Mouse (Mus musculus): ENCODE data around the gene Ism2. TPM values are rescaled to one million over a fixed set of nuclear protein-coding genes. Genes with fewer than 3 reads are reported as not detected.
A peak's percentile ranks its signal among the peaks of the same experiment; 100 is the strongest.

The Ism2 gene
- polyA plus RNA-seq, 1 experiment from 2014 or later, result 0.39 TPM

DNA sequence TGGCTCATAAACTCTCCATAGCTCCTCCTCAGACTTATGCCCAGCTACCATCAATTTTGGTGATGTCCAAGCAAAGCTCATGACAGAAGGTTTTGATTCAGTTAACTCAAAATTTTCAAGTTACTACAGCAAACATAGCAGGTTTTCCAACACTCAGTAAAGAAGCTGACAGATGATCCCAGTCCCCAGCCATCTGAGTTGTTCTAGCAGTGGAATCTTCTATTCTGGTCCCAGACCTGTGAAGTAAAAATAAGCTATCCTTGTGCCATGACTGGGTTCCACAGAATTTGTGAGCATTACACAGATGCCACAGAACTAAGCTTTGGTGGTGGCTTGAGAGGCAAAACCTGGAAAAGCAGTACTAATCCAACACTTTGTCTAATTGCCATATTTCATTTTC is 34.3 kb upstream of the Ism2 start:
- H3K36me3 ChIP-seq (ENCODE audit: insufficient read depth, low read length), result 0 out of 2 replicates have a peak, but pooled peaks cover 3% of the 10 kb centered on the region
- ATAC-seq (replicated peaks; ENCODE audit: low FRiP score, low read depth), result no peak
- H3K9ac ChIP-seq (ENCODE audit: low read depth, low read length), result no peak overlapping the region

DNA sequence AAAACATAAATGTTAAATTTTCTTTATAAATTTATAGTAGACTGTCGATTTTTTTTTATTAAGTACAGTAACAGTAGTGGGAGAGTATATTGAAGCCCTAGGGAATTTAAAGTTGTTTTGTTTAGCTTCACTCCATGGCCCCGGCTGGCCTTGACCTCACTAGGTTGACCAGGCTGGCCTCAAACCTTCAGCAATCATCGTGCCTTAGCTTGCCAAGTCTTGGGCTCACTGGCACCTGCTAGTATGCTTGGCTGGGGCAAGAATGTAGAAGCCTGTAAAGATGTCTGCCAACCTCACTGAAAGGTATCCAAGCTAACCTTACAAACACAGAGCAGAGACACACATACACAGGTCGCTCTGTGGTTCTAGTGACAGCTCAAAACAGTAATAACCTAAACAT is 33.0 kb upstream of the Ism2 start:
- no peak overlapping the region for H3K9ac ChIP-seq (ENCODE audit: low read depth, low read length)
- H3K4me1 ChIP-seq (replicated peaks; ENCODE audit: insufficient read depth, low read length), result no peaks in the 10 kb centered on the region
- no peaks in the 10 kb centered on the region for H3K9me3 ChIP-seq (replicated peaks; ENCODE audit: low read length)
- no peak overlapping the region for H3K4me3 ChIP-seq (replicated peaks; ENCODE audit: low read depth, low read length)
- 64% methylated on average over 4 of the region's 4 CpGs for WGBS
- H3K36me3 ChIP-seq (ENCODE audit: insufficient read depth, low read length), result no peaks in the 10 kb centered on the region
- no peak overlapping the region for H3K4me2 ChIP-seq (ENCODE audit: low read length)
- DNase-seq (ENCODE audit: low spot score), result no peak
- TF ChIP-seq CTCF (IDR thresholded peaks at IDR 0.05; ENCODE audit: low read depth), result no peak
- H3K27me3 ChIP-seq (ENCODE audit: insufficient read depth, low read length), result no peaks in the 10 kb centered on the region
- H3K27ac ChIP-seq, result no peak overlapping the region
- no peak for ATAC-seq (replicated peaks; ENCODE audit: low FRiP score, low read depth)

More for the DNA sequence above, 34.3 kb upstream of the Ism2 start:
- Histone ChIP-seq H3K4me1 (replicated peaks; ENCODE audit: insufficient read depth, low read length) (no peaks in the 10 kb centered on the region), H3K27me3 (ENCODE audit: insufficient read depth, low read length) (no peaks in the 10 kb centered on the region), H3K4me3 (replicated peaks; ENCODE audit: low read depth, low read length) (no peak overlapping the region), H3K9me3 (replicated peaks; ENCODE audit: low read length) (no peaks in the 10 kb centered on the region), H3K4me2 (ENCODE audit: low read length) (no peak overlapping the region), H3K27ac (no peak overlapping the region)
- no peak for DNase-seq (ENCODE audit: low spot score)
- no peak for TF ChIP-seq CTCF (IDR thresholded peaks at IDR 0.05; ENCODE audit: low read depth)

DNA sequence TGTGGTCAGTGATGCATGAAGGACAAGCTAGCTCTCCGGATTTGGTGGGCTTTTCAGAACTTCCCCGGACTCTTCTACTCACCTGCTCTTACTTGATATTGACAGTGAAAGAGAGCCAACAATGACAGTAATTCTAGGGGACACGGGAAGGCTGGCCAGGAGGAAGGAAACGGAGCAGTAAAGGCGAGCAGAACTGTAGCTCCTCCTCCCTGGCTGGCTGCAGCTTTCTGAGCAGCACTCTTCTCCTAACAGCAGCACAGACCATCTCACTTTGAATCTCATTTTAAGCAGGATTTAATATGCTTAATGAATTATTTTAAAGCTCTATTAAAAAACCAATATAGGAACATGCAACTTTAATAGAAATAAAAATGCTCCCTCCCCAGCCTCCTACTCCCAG is 32.4 kb upstream of the Ism2 start:
- H3K9me3 ChIP-seq (replicated peaks; ENCODE audit: low read length), result no peaks in the 10 kb centered on the region
- no peak overlapping the region for H3K27ac ChIP-seq
- H3K9ac ChIP-seq (ENCODE audit: low read depth, low read length), result no peak overlapping the region
- H3K4me2 ChIP-seq (ENCODE audit: low read length), result no peak overlapping the region
- H3K27me3 ChIP-seq (ENCODE audit: insufficient read depth, low read length), result no peaks in the 10 kb centered on the region
- WGBS, result 33% methylated on average over 5 of the region's 5 CpGs
- H3K4me3 ChIP-seq (replicated peaks; ENCODE audit: low read depth, low read length), result no peak overlapping the region
- H3K36me3 ChIP-seq (ENCODE audit: insufficient read depth, low read length), result no peaks in the 10 kb centered on the region
- no peaks in the 10 kb centered on the region for H3K4me1 ChIP-seq (replicated peaks; ENCODE audit: insufficient read depth, low read length)
- no peak for ATAC-seq (replicated peaks; ENCODE audit: low FRiP score, low read depth)
- no peak for DNase-seq (ENCODE audit: low spot score)
- no peak for TF ChIP-seq CTCF (IDR thresholded peaks at IDR 0.05; ENCODE audit: low read depth)

DNA sequence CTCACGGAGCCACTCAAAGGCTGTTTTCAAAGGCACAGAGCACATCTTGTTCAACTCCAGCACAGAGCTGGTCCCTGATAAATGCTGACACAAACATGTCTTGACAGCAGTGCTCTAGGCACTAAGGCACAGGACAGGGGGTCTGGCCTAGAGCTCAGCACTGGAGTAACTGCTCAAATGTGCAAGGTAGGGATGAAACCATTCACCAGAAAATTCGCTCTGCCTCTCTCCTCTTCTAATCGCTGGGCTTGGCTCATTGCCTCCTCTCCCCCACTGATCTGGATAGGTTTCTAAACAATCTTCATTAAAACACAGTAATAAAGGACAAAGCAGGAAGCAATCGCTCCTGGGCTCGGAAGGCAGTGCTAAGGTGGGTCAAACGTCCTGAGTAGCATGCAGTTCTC is 31.6 kb upstream of the Ism2 start:
- no peaks in the 10 kb centered on the region for H3K4me1 ChIP-seq (replicated peaks; ENCODE audit: insufficient read depth, low read length)
- 25% methylated on average over 6 of the region's 6 CpGs for WGBS
- H3K4me3 ChIP-seq (replicated peaks; ENCODE audit: low read depth, low read length), result no peak overlapping the region
- H3K36me3 ChIP-seq (ENCODE audit: insufficient read depth, low read length), result no peaks in the 10 kb centered on the region
- H3K27ac ChIP-seq, result peak overlapping the region; percentile 42; the same call in 1 of the 2 replicates
- no peak for ATAC-seq (replicated peaks; ENCODE audit: low FRiP score, low read depth)
- no peak for DNase-seq (ENCODE audit: low spot score)
- no peaks in the 10 kb centered on the region for H3K27me3 ChIP-seq (ENCODE audit: insufficient read depth, low read length)
- H3K9ac ChIP-seq (ENCODE audit: low read depth, low read length), result no peak overlapping the region
- no peak for TF ChIP-seq CTCF (IDR thresholded peaks at IDR 0.05; ENCODE audit: low read depth)
- no peak overlapping the region for H3K4me2 ChIP-seq (ENCODE audit: low read length)
- H3K9me3 ChIP-seq (replicated peaks; ENCODE audit: low read length), result no peaks in the 10 kb centered on the region

DNA sequence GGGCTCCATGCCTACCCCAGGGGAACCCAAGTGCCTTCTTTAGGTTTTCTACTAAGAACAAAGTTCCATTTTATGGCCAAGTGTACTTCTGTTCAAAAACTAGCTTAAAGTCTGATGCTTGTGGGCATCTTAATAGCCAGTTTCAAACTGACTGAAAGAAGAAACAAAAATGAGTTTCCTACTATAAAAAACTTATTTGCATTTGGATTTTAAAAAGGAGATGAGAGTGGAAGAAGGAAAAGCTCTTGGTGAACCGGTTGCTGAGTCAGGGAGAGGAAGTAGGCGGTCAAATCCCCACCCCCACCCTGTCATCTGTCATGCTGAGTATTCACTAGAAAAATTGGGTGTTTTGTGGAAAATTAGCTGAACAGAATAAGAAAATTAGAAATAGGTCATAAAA is 30.7 kb upstream of the Ism2 start:
- Histone ChIP-seq H3K9ac (ENCODE audit: low read depth, low read length) (no peak overlapping the region), H3K4me3 (replicated peaks; ENCODE audit: low read depth, low read length) (no peak overlapping the region), H3K27ac (0 out of 2 replicates have a peak overlapping the region, but pooled peaks have one; percentile 42), H3K4me1 (replicated peaks; ENCODE audit: insufficient read depth, low read length) (no peaks in the 10 kb centered on the region), H3K36me3 (ENCODE audit: insufficient read depth, low read length) (no peaks in the 10 kb centered on the region), H3K27me3 (ENCODE audit: insufficient read depth, low read length) (no peaks in the 10 kb centered on the region), H3K4me2 (ENCODE audit: low read length) (no peak overlapping the region), H3K9me3 (replicated peaks; ENCODE audit: low read length) (no peaks in the 10 kb centered on the region)
- 58% methylated on average over 2 of the region's 2 CpGs for WGBS
- TF ChIP-seq CTCF (IDR thresholded peaks at IDR 0.05; ENCODE audit: low read depth), result no peak
- ATAC-seq (replicated peaks; ENCODE audit: low FRiP score, low read depth), result no peak
- no peak for DNase-seq (ENCODE audit: low spot score)

DNA sequence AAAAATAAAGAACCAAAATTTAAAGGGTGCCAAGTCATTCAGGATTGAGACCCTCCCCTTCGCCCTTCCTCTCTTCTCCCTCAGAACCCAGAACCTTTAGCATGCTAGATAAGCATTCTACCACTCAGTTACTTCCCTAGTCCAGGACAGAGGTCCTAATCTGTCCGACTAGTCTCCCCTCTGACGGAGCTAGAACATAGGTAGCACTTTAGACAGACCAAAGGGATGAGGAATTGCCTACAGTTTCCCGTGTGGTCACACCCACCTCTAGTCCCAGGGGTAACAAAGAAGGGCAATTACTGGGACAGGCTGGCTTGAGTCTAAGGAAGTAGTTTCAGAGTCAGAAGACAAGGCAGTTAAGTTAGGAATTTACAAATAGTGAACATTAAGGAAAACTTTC is 28.5 kb upstream of the Ism2 start:
- no peak for ATAC-seq (replicated peaks; ENCODE audit: low FRiP score, low read depth)
- H3K36me3 ChIP-seq (ENCODE audit: insufficient read depth, low read length), result peaks cover 8% of the 10 kb centered on the region; the same call in 1 of the 2 replicates
- no peak for DNase-seq (ENCODE audit: low spot score)
- H3K4me2 ChIP-seq (ENCODE audit: low read length), result no peak overlapping the region
- H3K27me3 ChIP-seq (ENCODE audit: insufficient read depth, low read length), result no peaks in the 10 kb centered on the region
- no peaks in the 10 kb centered on the region for H3K4me1 ChIP-seq (replicated peaks; ENCODE audit: insufficient read depth, low read length)
- no peak for TF ChIP-seq CTCF (IDR thresholded peaks at IDR 0.05; ENCODE audit: low read depth)
- 64% methylated on average over 4 of the region's 4 CpGs for WGBS
- no peak overlapping the region for H3K9ac ChIP-seq (ENCODE audit: low read depth, low read length)
- no peak overlapping the region for H3K4me3 ChIP-seq (replicated peaks; ENCODE audit: low read depth, low read length)
- H3K27ac ChIP-seq, result no peak overlapping the region
- H3K9me3 ChIP-seq (replicated peaks; ENCODE audit: low read length), result no peaks in the 10 kb centered on the region

DNA sequence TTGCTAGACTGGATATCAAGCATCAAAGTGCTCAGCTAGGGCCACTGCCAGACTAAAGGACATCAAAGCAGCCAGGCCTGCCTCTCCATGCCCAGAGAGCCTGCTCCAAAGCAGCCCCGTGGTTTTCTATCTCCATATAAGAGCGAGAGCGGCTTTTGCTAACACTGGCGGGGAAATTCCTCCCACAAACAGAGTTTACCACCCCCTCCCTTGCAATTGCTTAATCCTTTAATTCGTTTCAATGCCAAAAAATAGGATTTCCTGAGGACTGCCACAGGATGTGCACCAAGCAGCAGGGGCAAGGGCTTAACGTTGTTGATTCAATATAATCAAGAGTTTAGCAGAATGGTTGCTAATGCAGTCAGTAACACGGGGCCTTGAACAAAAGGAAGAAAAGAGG is 28.1 kb upstream of the Ism2 start:
- no peak for TF ChIP-seq CTCF (IDR thresholded peaks at IDR 0.05; ENCODE audit: low read depth)
- Histone ChIP-seq H3K36me3 (ENCODE audit: insufficient read depth, low read length) (peaks cover 8% of the 10 kb centered on the region; the same call in 1 of the 2 replicates), H3K9ac (ENCODE audit: low read depth, low read length) (no peak overlapping the region), H3K4me3 (replicated peaks; ENCODE audit: low read depth, low read length) (no peak overlapping the region), H3K4me1 (replicated peaks; ENCODE audit: insufficient read depth, low read length) (no peaks in the 10 kb centered on the region), H3K4me2 (ENCODE audit: low read length) (no peak overlapping the region), H3K27me3 (ENCODE audit: insufficient read depth, low read length) (no peaks in the 10 kb centered on the region), H3K27ac (no peak overlapping the region), H3K9me3 (replicated peaks; ENCODE audit: low read length) (no peaks in the 10 kb centered on the region)
- 34% methylated on average over 7 of the region's 7 CpGs for WGBS
- DNase-seq (ENCODE audit: low spot score), result no peak
- no peak for ATAC-seq (replicated peaks; ENCODE audit: low FRiP score, low read depth)

Data from kidney, postnatal 0 days (tissue).